ENCODE assay signal across 8 mouse cellular contexts in the genomic region with DNA sequence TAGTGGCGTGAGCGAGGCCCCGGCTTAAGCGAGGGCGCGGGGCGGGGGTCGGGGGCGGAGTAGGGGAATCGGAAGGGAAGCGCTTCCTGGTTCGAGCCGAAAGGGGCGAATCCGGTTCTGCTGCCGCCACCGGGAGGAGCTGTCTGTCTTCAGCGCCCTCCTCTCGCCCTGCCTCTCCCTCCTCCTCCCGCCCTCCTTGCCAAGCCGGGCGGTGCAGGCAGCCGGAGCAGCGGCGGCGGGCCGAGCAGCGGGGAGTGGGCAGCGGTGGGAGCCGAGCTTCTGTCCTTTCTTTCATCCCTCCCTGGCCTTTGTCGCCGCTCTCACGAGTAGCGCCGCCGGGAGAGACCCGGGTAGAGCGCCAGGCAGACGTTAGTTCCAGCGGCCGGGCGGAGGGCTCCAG. TPM values are rescaled to one million over a fixed set of nuclear protein-coding genes. Genes with fewer than 3 reads are reported as not detected.
DNase-seq lines count a peak whose midpoint lies in the region; ATAC-seq and TF ChIP-seq lines count a peak whose summit lies in the region.

No protein-coding gene starts in this region.

- peak overlapping the region; percentile 53 for H3K4me2 ChIP-seq in lung, postnatal 0 days (replicated peaks; ENCODE audit: low read depth, low read length)
- H3K4me2 ChIP-seq in stomach, embryonic 14.5 days (replicated peaks; ENCODE audit: low read depth, low read length) = peak overlapping the region; percentile 72

- peak; percentile 62 to 81 for DNase-seq in cerebellum, postnatal 4 days (ENCODE audit: low spot score in 2 of 2)
- DNase-seq in heart, adult 8-10 months (ENCODE audit: low spot score) = peak; percentile 28
- peak; percentile 7 to 36 for DNase-seq in kidney, postnatal 36 days
- DNase-seq in lung, postnatal 0 days (ENCODE audit: low spot score) = peak; percentile 29
- DNase-seq in B cell, adult 2 months = no peak

- H3K9ac ChIP-seq in lung, postnatal 0 days (replicated peaks; ENCODE audit: low read depth) = no peak overlapping the region
- H3K9ac ChIP-seq in stomach, embryonic 14.5 days (replicated peaks; ENCODE audit: low read depth, low read length) = no peak overlapping the region; the same call in 1 of the 2 replicates

- H3K4me3 ChIP-seq in megakaryocyte, embryonic 14.5 days (replicated peaks) = peak overlapping the region; percentile 42
- H3K4me3 ChIP-seq in lung, postnatal 0 days (ENCODE audit: low read depth, low read length) = peak overlapping the region; percentile 31
- H3K4me3 ChIP-seq in stomach, embryonic 14.5 days (ENCODE audit: low read depth, low read length) = peak overlapping the region; percentile 51

- WGBS in lung, postnatal 0 days = under 1% methylated on average over 39 of the region's 42 CpGs
- 0% methylated on average over 29 of the region's 42 CpGs for WGBS in stomach, embryonic 14.5 days

- no peaks in the 10 kb centered on the region for H3K36me3 ChIP-seq in megakaryocyte, embryonic 14.5 days (replicated peaks; ENCODE audit: low read length)
- no peaks in the 10 kb centered on the region for H3K36me3 ChIP-seq in lung, postnatal 0 days (ENCODE audit: insufficient read depth, low read length)
- H3K36me3 ChIP-seq in stomach, embryonic 14.5 days (ENCODE audit: control insufficient read depth, insufficient read depth, low read length) = no peaks in the 10 kb centered on the region

- peak; percentile 16; the same call in 1 of the 2 replicates for TF ChIP-seq CTCF in lung, postnatal 0 days (IDR thresholded peaks at IDR 0.05)

- H3K27ac ChIP-seq in lung, postnatal 0 days (ENCODE audit: low read length) = no peak overlapping the region
- H3K27ac ChIP-seq in stomach, embryonic 14.5 days (ENCODE audit: low read length) = peak overlapping the region; percentile 63

- peaks cover 78% of the 10 kb centered on the region for H3K27me3 ChIP-seq in megakaryocyte, embryonic 14.5 days (replicated peaks)
- peaks cover 50% of the 10 kb centered on the region for H3K27me3 ChIP-seq in lung, postnatal 0 days (replicated peaks; ENCODE audit: insufficient read depth, low read length)
- H3K27me3 ChIP-seq in stomach, embryonic 14.5 days (ENCODE audit: control insufficient read depth, insufficient read depth, low read length) = peaks cover 40% of the 10 kb centered on the region

- peaks cover 11% of the 10 kb centered on the region; the same call in 1 of the 2 replicates for H3K4me1 ChIP-seq in megakaryocyte, embryonic 14.5 days
- H3K4me1 ChIP-seq in lung, postnatal 0 days (ENCODE audit: insufficient read depth, low read depth, low read length) = no peaks in the 10 kb centered on the region
- H3K4me1 ChIP-seq in stomach, embryonic 14.5 days (ENCODE audit: control insufficient read depth, insufficient read depth, low read length) = peaks cover 13% of the 10 kb centered on the region

- peaks cover 19% of the 10 kb centered on the region for H3K9me3 ChIP-seq in megakaryocyte, embryonic 14.5 days
- no peaks in the 10 kb centered on the region for H3K9me3 ChIP-seq in lung, postnatal 0 days (ENCODE audit: low read length)
- H3K9me3 ChIP-seq in stomach, embryonic 14.5 days (ENCODE audit: control insufficient read depth, low read depth, low read length) = no peaks in the 10 kb centered on the region

- TF ChIP-seq EP300 in lung, postnatal 0 days (IDR thresholded peaks at IDR 0.05) = no peak

- ATAC-seq in megakaryocyte, adult 5-6 weeks (ENCODE audit: poor library complexity, severe bottlenecking) = no peak
- ATAC-seq in lung, postnatal 0 days = peak; percentile 34; the same call in 1 of the 2 replicates
- ATAC-seq in stomach, embryonic 14.5 days (ENCODE audit: insufficient number of reproducible peaks, insufficient read depth, low FRiP score, low read depth) = no peak

RNA-seq across cellular contexts. Expression of gene Crmp1, which starts 3.9 kb away (rescaled TPM):
- not detected in 2 replicates for polyA plus RNA-seq in megakaryocyte, embryonic 14.5 days (2012; ENCODE audit: insufficient read depth, low replicate concordance)
- total RNA-seq in megakaryocyte, adult 5-6 weeks (2015) = 0.04 and 0.32 TPM in 2 replicates
- total RNA-seq in megakaryocyte, adult 5-6 weeks (2017) = not detected in 2 replicates
- under 1 TPM; 0.19 to 0.73 (median 0.39) TPM for total RNA-seq in heart, adult 8-10 months (2022)
- polyA plus RNA-seq in lung, postnatal 0 days (2015; fragmentation: Nextera tagmentation; extraction: Ambion mirVana) = 1.2 and 1.4 TPM in 2 replicates
- 45.2 and 47.6 TPM in 2 replicates for polyA plus RNA-seq in stomach, embryonic 14.5 days (2014; fragmentation: Nextera tagmentation; extraction: Ambion mirVana)

Comparison
In these comparisons a context has a peak if more than half of its experiments do, and no peak if none do; other contexts are left out.
1. DNase-seq: peak in cerebellum, postnatal 4 days (2 of 2), heart, adult 8-10 months (single experiment), kidney, postnatal 36 days (2 of 2) and lung, postnatal 0 days (single experiment); none in B cell, adult 2 months (0 of 2).
2. RNA of gene Crmp1, which starts 3.9 kb away (polyA plus RNA-seq): 45.2 to 47.6 TPM in stomach, embryonic 14.5 days; 1.2 to 1.4 TPM in lung, postnatal 0 days and not detected in megakaryocyte, embryonic 14.5 days; every median in the first group is over 10 times any median in the second.
3. Peak in every context shown above with its lines, with median percentiles within 50 percentile points of each other: H3K4me3 ChIP-seq.